Mouse (Mus musculus): ENCODE results near the gene Cct2.

DNA sequence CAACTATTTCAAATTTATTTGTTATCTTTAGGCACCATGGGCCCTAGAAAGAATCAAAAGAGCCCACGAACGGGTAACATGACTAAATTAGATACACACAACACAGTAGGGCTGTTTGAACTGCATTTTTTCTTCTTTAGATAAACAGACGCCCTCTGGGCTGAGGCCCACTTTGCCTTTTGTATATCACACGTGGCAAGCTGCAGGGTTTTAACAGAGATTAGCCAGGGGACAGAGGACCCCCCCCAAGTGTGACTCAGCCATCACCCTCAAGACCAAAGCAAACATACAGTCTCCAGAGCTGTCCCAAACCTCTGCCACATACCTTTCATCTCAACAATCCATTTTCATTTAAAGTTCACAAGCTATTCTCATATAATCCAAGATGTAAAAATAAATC is 42.6 kb upstream of the Cct2 start:
- TF ChIP-seq POLR2A (IDR thresholded peaks at IDR 0.05; ENCODE audit: control insufficient read depth, low read depth, low read length): no peak
- TF ChIP-seq CTCF (IDR thresholded peaks at IDR 0.05; ENCODE audit: control insufficient read depth, insufficient read depth, insufficient replicate concordance, low read depth, low read length): no peak
